Comparison of ENCODE assay signal across 12 mouse cellular contexts in the genomic region with DNA sequence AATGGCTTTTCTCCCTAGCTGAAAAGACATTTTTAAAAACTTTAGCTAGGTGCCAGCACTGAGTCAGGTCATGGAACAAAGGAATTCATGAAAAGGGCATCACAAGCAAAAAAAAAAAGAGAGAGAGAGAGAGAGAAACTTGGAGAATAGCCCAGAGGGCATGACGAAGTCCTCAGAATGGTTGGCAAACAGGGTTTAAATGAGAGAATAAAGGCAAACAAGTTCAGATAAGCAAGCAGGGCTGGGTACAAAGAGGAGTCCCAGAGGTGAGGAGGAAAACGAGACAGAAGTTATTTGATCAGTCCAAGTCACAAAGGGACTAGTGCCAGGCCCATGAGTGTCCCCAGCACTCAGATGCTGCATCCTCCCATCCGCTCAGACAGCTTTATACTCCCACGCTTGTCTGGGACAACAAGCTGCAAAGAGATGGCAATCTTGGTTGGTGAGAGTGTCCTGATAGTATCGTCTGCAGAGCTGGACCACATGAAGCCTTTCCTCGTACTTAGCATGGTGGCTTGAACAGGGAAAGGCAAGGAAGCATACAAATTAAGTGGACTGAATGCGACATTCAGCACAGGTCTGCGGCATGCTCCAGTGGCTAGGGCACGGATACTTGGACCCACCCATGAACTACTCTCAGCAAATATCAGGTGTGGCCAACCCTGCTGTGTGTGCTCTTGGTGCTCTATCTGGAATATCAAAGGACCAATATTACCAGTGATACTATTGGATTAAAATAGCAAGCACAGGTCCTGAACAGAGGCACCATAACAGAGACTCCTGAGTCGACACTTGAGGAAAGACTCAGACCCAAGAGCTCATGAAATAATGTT. TPM values are rescaled to one million over a fixed set of nuclear protein-coding genes. Genes with fewer than 3 reads are reported as not detected.
DNase-seq lines count a peak whose midpoint lies in the region; ATAC-seq and TF ChIP-seq lines count a peak whose summit lies in the region.
"Had no signal": no experiment of that assay in that cellular context is flagged by ENCODE, and none has a peak within 500 bp of the region (broad histone marks: within the 10 kb centered on the region; RNA-seq: fewer than 3 reads in every experiment).

No protein-coding gene starts in this region.

- no peak overlapping the region for H3K4me2 ChIP-seq in hindbrain, embryonic 13.5 days

- WGBS in small intestine, adult 2 months = 29% methylated on average over 10 of the region's 10 CpGs
- 82% methylated on average over 10 of the region's 10 CpGs for WGBS in hindbrain, embryonic 13.5 days

- no peak for TF ChIP-seq POLR2A in small intestine, adult 2 months (IDR thresholded peaks at IDR 0.05; ENCODE audit: low read depth, low read length)

- no peaks in the 10 kb centered on the region for H3K27me3 ChIP-seq in small intestine, adult 2 months (ENCODE audit: control insufficient read depth, insufficient read depth, low read length)
- no peaks in the 10 kb centered on the region for H3K27me3 ChIP-seq in hindbrain, embryonic 13.5 days

- H3K9ac ChIP-seq in hindbrain, embryonic 13.5 days = no peak overlapping the region

- no peak overlapping the region for H3K4me3 ChIP-seq in small intestine, adult 2 months (ENCODE audit: low read depth, low read length)
- H3K4me3 ChIP-seq in hindbrain, embryonic 13.5 days = no peak overlapping the region

- ATAC-seq in hindbrain, embryonic 13.5 days (ENCODE audit: low FRiP score) = no peak
- ATAC-seq: hindbrain, embryonic 16.5 days had no signal

- no peaks in the 10 kb centered on the region for H3K9me3 ChIP-seq in hindbrain, embryonic 13.5 days

- H3K27ac ChIP-seq in small intestine, adult 2 months (ENCODE audit: insufficient read depth, low read depth, low read length) = peak overlapping the region; percentile 42
- H3K27ac ChIP-seq in hindbrain, embryonic 13.5 days = no peak overlapping the region
- H3K27ac ChIP-seq: macrophage had no signal

- no peak for TF ChIP-seq CTCF in small intestine, adult 2 months (IDR thresholded peaks at IDR 0.05; ENCODE audit: extremely low read depth, insufficient read length, insufficient replicate concordance, low read depth, low read length)

- no peaks in the 10 kb centered on the region for H3K36me3 ChIP-seq in small intestine, adult 2 months (ENCODE audit: control insufficient read depth, insufficient read depth, low read length)
- no peaks in the 10 kb centered on the region for H3K36me3 ChIP-seq in hindbrain, embryonic 13.5 days

- H3K4me1 ChIP-seq in small intestine, adult 2 months (ENCODE audit: control insufficient read depth, insufficient read depth, insufficient read length, low read length) = peaks cover 17% of the 10 kb centered on the region; the same call in 1 of the 2 replicates
- H3K4me1 ChIP-seq in hindbrain, embryonic 13.5 days (replicated peaks) = no peaks in the 10 kb centered on the region

- peak; percentile 43 for DNase-seq in heart, adult 11 months
- no peak for DNase-seq in heart, postnatal 4 days
- peak; percentile 20 to 52 for DNase-seq in lung, adult 18-20 months
- no peak for DNase-seq in lung, postnatal 14 days
- peak; percentile 80 for DNase-seq in cerebellum, adult 9-10 months
- DNase-seq in frontal cortex, postnatal 10 days (ENCODE audit: low spot score in 2 of 2) = no peak
- DNase-seq: heart, adult 18-20 months; thymus, adult 18-20 months had no signal

RNA-seq across cellular contexts. Expression of a gene that starts 22.2 kb away (rescaled TPM):
- under 1 TPM; 0.36 to 0.38 TPM for total RNA-seq in heart, postnatal 4 days (2021)
- 1.3 and 2.6 TPM in 2 replicates for polyA plus RNA-seq in small intestine, adult 2 months (2012; rRNA removed)
- polyA plus RNA-seq in hindbrain, embryonic 13.5 days (2015; fragmentation: Nextera tagmentation; extraction: Ambion mirVana) = 0.06 and 0.25 TPM in 2 replicates
- polyA plus RNA-seq: macrophage had no signal

Comparison
In these comparisons a context has a peak if more than half of its experiments do, and no peak if none do; other contexts are left out.
1. DNase-seq: peak in heart, adult 11 months (single experiment), lung, adult 18-20 months (2 of 2) and cerebellum, adult 9-10 months (single experiment); none in heart, postnatal 4 days (single experiment), lung, postnatal 14 days (single experiment) and frontal cortex, postnatal 10 days (0 of 2).